Mouse (Mus musculus) MEL (cell line): ENCODE measurements at regions not wholly inside any gene's neighbourhood (a gene's known extent, or its start where the extent isn't known, plus 50 kb on each side); places are given as distances from the start of the nearest gene placed in this dataset.

Experiments
- CHD1 ChIP-seq: IDR thresholded peaks from 2 replicates; pipeline ENCODE4 v1.6.1; 2012; ENCODE audit warnings: low read depth, mild to moderate bottlenecking, inconsistent platforms, low read length, improper control_type of control experiment
- CTCF ChIP-seq, 3 experiments: IDR thresholded peaks in 2 of 3; conservative IDR thresholded peaks in 1 of 3; 2 replicates each; pipeline ENCODE4 v1.5.1; 2011 to 2012; ENCODE audit warnings: low read length in 3 of 3, low read depth in 2 of 3, mild to moderate bottlenecking in 2 of 3, improper control_type of control experiment in 1 of 3, inconsistent platforms in 1 of 3, mixed read lengths in 1 of 3, moderate library complexity in 1 of 3; ENCODE audit not compliant: control insufficient read depth in 1 of 3, insufficient read depth in 1 of 3, poor library complexity in 1 of 3, severe bottlenecking in 1 of 3
- E2F4 ChIP-seq: IDR thresholded peaks from 2 replicates; pipeline ENCODE4 v1.6.1; 2011; ENCODE audit warnings: low read depth, low read length, improper control_type of control experiment, borderline replicate concordance
- ETS1 ChIP-seq: IDR thresholded peaks from 2 replicates; pipeline ENCODE4 v1.6.1; 2012; ENCODE audit warnings: low read depth, mild to moderate bottlenecking, inconsistent platforms, low read length, improper control_type of control experiment, moderate library complexity
- KAT2A ChIP-seq: conservative IDR thresholded peaks from 2 replicates; pipeline ENCODE4 v1.6.1; 2012; ENCODE audit warnings: low read depth, low read length, improper control_type of control experiment, inconsistent platforms
- MAZ ChIP-seq: IDR thresholded peaks from 2 replicates; pipeline ENCODE4 v1.6.1; 2012; ENCODE audit warnings: low read depth, mild to moderate bottlenecking, inconsistent platforms, low read length, improper control_type of control experiment
- MXI1 ChIP-seq: IDR thresholded peaks from 2 replicates; pipeline ENCODE4 v1.6.1; 2011; ENCODE audit warnings: mild to moderate bottlenecking, low read depth, low read length, improper control_type of control experiment
- MYB ChIP-seq: IDR thresholded peaks from 2 replicates; pipeline ENCODE4 v1.6.1; 2011; ENCODE audit warnings: mild to moderate bottlenecking, low read depth, low read length, improper control_type of control experiment
- POLR2A ChIP-seq, 2 experiments: IDR thresholded peaks; 2 replicates each; pipeline ENCODE4 v1.6.1; 2011 to 2012; ENCODE audit warnings: low read length in 2 of 2, mild to moderate bottlenecking in 2 of 2, control low read depth in 1 of 2, improper control_type of control experiment in 1 of 2, low read depth in 1 of 2, moderate library complexity in 1 of 2; ENCODE audit not compliant: control insufficient read depth in 1 of 2, insufficient read depth in 1 of 2, poor library complexity in 1 of 2
- POLR2AphosphoS2 ChIP-seq: IDR thresholded peaks from 2 replicates; pipeline ENCODE4 v1.6.1; 2011; ENCODE audit warnings: low read length, improper control_type of control experiment
- SMC3 ChIP-seq: IDR thresholded peaks from 2 replicates; pipeline ENCODE4 v1.6.1; 2011; ENCODE audit warnings: low read depth, low read length, improper control_type of control experiment
- ZMIZ1 ChIP-seq: IDR thresholded peaks from 2 replicates; pipeline ENCODE4 v1.6.1; 2012; ENCODE audit warnings: low read depth, mild to moderate bottlenecking, inconsistent platforms, low read length, improper control_type of control experiment, moderate library complexity
- ZNF384 ChIP-seq: IDR thresholded peaks from 2 replicates; pipeline ENCODE4 v1.6.1; 2012; ENCODE audit warnings: low read depth, mild to moderate bottlenecking, inconsistent platforms, low read length, improper control_type of control experiment

- TF ChIP-seq MAZ (no peak), ZNF384 (no peak), POLR2AphosphoS2 (no peak), CTCF (IDR thresholded peaks at IDR 0.05 in 2 of 3, conservative IDR thresholded peaks at IDR 0.05 in 1 of 3; ENCODE audit: control insufficient read depth in 1 of 3, insufficient read depth in 1 of 3, low read depth in 2 of 3, low read length in 3 of 3, poor library complexity in 1 of 3, severe bottlenecking in 1 of 3) (no peak), SMC3 (no peak), ZMIZ1 (no peak), KAT2A (no peak), E2F4 (no peak), ETS1 (no peak), POLR2A (IDR thresholded peaks at IDR 0.05; ENCODE audit: control insufficient read depth in 1 of 2, insufficient read depth in 1 of 2, low read depth in 1 of 2, low read length in 2 of 2, poor library complexity in 1 of 2) (no peak), MYB (no peak), CHD1 (no peak), MXI1 (no peak)
These were observed 68.8 kb downstream of the Cryaa start for GRCm38 (mm10) chr17:31746198-31747111.
